8 mouse cellular contexts compared by ENCODE assay signal in genomic region chr17:58820588-58821195, GRCm38 (mm10).
DNase-seq lines count a peak whose midpoint lies in the region; ATAC-seq and TF ChIP-seq lines count a peak whose summit lies in the region.
"Had no signal": no experiment of that assay in that cellular context is flagged by ENCODE, and none has a peak within 500 bp of the region (broad histone marks: within the 10 kb centered on the region; RNA-seq: fewer than 3 reads in every experiment).

No protein-coding gene starts in this region.

- no peak overlapping the region for H3K4me3 ChIP-seq in layer of hippocampus, adult 2 months

- H3K27ac ChIP-seq in layer of hippocampus, adult 2 months: no peak overlapping the region
- H3K27ac ChIP-seq: liver, embryonic 14.5 days had no signal

- peak; percentile 27 for DNase-seq in layer of hippocampus, adult 11-12 months (ENCODE audit: low spot score)
- DNase-seq in layer of hippocampus, postnatal 36 days: no peak
- DNase-seq in embryo, embryonic 10 days (ENCODE audit: low spot score): peak; percentile 53
- peak; percentile 9 to 33 for DNase-seq in layer of hippocampus, adult 2 months (ENCODE audit: low spot score in 2 of 2)
- DNase-seq in right cerebral cortex, postnatal 10 days (ENCODE audit: low spot score in 2 of 2): peak; percentile 34 to 38
- DNase-seq in spleen, postnatal 14 days (ENCODE audit: low spot score in 2 of 2): no peak

- ATAC-seq in erythroid progenitor cell, adult 5-6 weeks (replicated peaks; ENCODE audit: low FRiP score, poor library complexity, severe bottlenecking): no peak

- peak; percentile 72 for TF ChIP-seq CTCF in layer of hippocampus, adult 2 months (conservative IDR thresholded peaks at IDR 0.05)

Comparison
In these comparisons a context has a peak if more than half of its experiments do, and no peak if none do; other contexts are left out.
1. DNase-seq: peak in layer of hippocampus, adult 11-12 months (single experiment), embryo, embryonic 10 days (single experiment), layer of hippocampus, adult 2 months (2 of 2) and right cerebral cortex, postnatal 10 days (2 of 2); none in layer of hippocampus, postnatal 36 days (0 of 2) and spleen, postnatal 14 days (0 of 2).